Comparison of ENCODE assay signal across 27 mouse cellular contexts in genomic region chr5:116049821-116050220, GRCm38 (mm10). TPM values are rescaled to one million over a fixed set of nuclear protein-coding genes. Genes with fewer than 3 reads are reported as not detected.
"Had no signal": no experiment of that assay in that cellular context is flagged by ENCODE, and none has a peak within 500 bp of the region (broad histone marks: within the 10 kb centered on the region; RNA-seq: fewer than 3 reads in every experiment).

No protein-coding gene starts in this region.

- DNase-seq: kidney, postnatal 36 days; layer of hippocampus, postnatal 36 days; liver, embryonic 13.5 days; lung, adult 2 months; lung, postnatal 14 days; lung, postnatal 4 days; midbrain, embryonic 14.5 days; thymus, adult 2 months; thymus, postnatal 14 days; thymus, postnatal 4 days had no signal

- H3K4me3 ChIP-seq: left cerebral cortex, adult 2 months; liver, embryonic 13.5 days had no signal

- H3K27ac ChIP-seq: kidney, postnatal 0 days; left cerebral cortex, adult 2 months; liver, embryonic 13.5 days; stomach, postnatal 0 days had no signal

- H3K4me1 ChIP-seq: liver, embryonic 13.5 days had no signal

RNA-seq across cellular contexts. Expression of gene Tmem233, which starts 33.2 kb away (rescaled TPM):
- total RNA-seq: layer of hippocampus, adult 8-10 months; layer of hippocampus, postnatal 10 days; layer of hippocampus, postnatal 36 days; left cerebral cortex, adult 2 months; left cerebral cortex, postnatal 10 days; left cerebral cortex, postnatal 36 days; liver, adult 2 months; megakaryocyte progenitor cell, adult 5-6 weeks; megakaryocyte-erythroid progenitor cell, adult 5-6 weeks; midbrain, postnatal 0 days had no signal
- polyA plus RNA-seq: kidney, postnatal 0 days; limb, embryonic 11.5 days; liver, adult 2 months; liver, embryonic 13.5 days; liver, embryonic 16.5 days; midbrain, embryonic 11.5 days; midbrain, embryonic 14.5 days; midbrain, postnatal 0 days; neural tube, embryonic 11.5 days; neural tube, embryonic 14.5 days; stomach, embryonic 14.5 days; stomach, postnatal 0 days; thymus, adult 2 months had no signal
